Mouse (Mus musculus) liver, embryonic 14.5 days (tissue): ENCODE data around the gene Pcbp2.

Experiments used
- CTCF ChIP-seq: IDR thresholded peaks from 2 replicates; pipeline ENCODE4 v1.5.1; 2016; ENCODE audit warnings: antibody characterized with exemption, low read depth, control low read depth
- EP300 ChIP-seq: IDR thresholded peaks from 2 replicates; pipeline ENCODE4 v1.6.1; 2016; ENCODE audit warnings: antibody characterized with exemption, low read depth

DNA sequence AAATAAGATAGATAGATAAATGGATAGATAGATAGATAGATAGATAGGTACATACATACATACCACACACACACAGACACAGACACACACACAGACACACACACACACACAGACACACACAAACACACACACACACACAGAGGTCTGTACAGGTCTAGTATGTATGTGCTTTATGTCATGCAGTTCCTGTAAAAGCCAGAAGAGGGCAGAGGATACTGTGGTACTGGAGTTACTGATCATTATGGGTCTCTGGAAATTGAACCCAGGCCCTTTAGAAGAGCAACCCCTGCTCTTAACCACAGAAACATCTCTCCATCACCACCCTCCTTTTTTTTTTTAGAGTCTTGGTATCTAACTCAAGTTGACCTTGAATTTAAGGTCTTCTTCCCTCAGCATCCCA lies 6.7 kb upstream of the Pcbp2 start:
- TF ChIP-seq CTCF = peak; percentile 74
- no peak for TF ChIP-seq EP300
